Comparison of ENCODE assay signal across 8 mouse cellular contexts in the genomic region with DNA sequence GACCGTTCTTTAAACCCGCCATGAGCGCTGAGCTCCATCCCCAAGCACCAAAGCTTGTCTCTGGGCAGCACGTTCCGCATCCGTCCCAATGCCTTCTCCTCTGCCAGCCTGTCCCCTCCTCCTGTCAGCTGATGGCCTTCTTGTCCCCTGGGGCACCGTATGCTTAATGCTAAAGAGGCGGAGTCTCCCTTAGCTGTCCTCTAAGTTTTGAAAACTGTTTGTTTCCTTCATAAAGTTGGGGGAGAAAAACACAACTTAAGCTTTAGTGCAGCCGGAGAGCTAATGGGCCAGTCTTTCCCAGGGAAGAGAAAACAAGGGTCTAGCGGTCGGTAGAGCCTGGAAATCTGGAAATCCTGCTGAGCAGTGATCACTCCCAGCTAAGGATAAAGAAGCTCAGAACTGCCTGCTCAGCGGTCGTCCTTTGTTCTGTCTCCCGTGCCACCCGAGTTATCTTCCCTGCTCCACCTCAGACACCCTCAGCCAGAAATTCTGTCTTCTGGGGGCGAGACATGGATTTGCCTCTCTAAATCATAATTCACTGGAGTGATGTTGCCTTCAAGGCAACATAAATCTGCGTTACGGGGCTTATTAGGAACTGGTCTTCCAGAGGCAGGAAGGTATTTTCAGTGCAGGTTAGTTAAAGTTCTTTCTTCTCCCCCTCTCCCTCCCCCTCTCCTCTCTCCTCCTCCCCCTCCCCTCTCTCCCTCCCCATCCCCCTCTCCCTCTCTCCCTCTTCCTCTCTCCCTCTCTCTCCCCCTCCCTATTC.
A peak's percentile ranks its signal among the peaks of the same experiment; 100 is the strongest.
DNase-seq lines count a peak whose midpoint lies in the region; ATAC-seq and TF ChIP-seq lines count a peak whose summit lies in the region.

No protein-coding gene starts in this region.

- H3K4me3 ChIP-seq in ES-E14 (ENCODE audit: insufficient read depth in 1 of 2, low read depth in 1 of 2, low read length in 2 of 2, poor library complexity in 1 of 2, severe bottlenecking in 1 of 2): peak overlapping the region; percentile 35 to 57; a peak in 3 of 4 replicates
- H3K4me3 ChIP-seq in forebrain, embryonic 14.5 days (ENCODE audit: low read depth, low read length): no peak overlapping the region
- H3K4me3 ChIP-seq in midbrain, embryonic 10.5 days: peak overlapping the region; percentile 47

- in situ Hi-C loops in ES-E14 (cut with MboI; ENCODE audit: low sequenced_read_pairs in 2 of 2, unreplicated experiment in 2 of 2): no loop called here

- H3K9me3 ChIP-seq in ES-E14 (ENCODE audit: control insufficient read depth, insufficient read depth, low read depth, low read length): no peaks in the 10 kb centered on the region
- no peaks in the 10 kb centered on the region for H3K9me3 ChIP-seq in forebrain, embryonic 14.5 days (replicated peaks; ENCODE audit: control insufficient read depth, low read length)
- H3K9me3 ChIP-seq in midbrain, embryonic 10.5 days (replicated peaks): no peaks in the 10 kb centered on the region

- H3K9ac ChIP-seq in ES-E14 (ENCODE audit: insufficient read depth, low read depth, low read length, poor library complexity, severe bottlenecking): no peak overlapping the region
- peak overlapping the region; percentile 38; the same call in 1 of the 2 replicates for H3K9ac ChIP-seq in forebrain, embryonic 14.5 days (ENCODE audit: low read length)

- peaks cover 8 to 18% of the 10 kb centered on the region in 2 experiments for H3K4me1 ChIP-seq in ES-E14 (ENCODE audit: control insufficient read depth in 2 of 2, insufficient read depth in 2 of 2, low read length in 2 of 2, poor library complexity in 1 of 2)
- H3K4me1 ChIP-seq in forebrain, embryonic 14.5 days (ENCODE audit: control insufficient read depth, insufficient read depth, low read length): peaks cover 18% of the 10 kb centered on the region
- H3K4me1 ChIP-seq in midbrain, embryonic 10.5 days: peaks cover 48% of the 10 kb centered on the region

- H3K36me3 ChIP-seq in ES-E14 (ENCODE audit: control insufficient read depth, insufficient read depth, low read length, poor library complexity, severe bottlenecking): no peaks in the 10 kb centered on the region
- no peaks in the 10 kb centered on the region for H3K36me3 ChIP-seq in forebrain, embryonic 14.5 days (ENCODE audit: control insufficient read depth, insufficient read depth, low read length)
- H3K36me3 ChIP-seq in midbrain, embryonic 10.5 days: no peaks in the 10 kb centered on the region

- WGBS in forebrain, embryonic 14.5 days: 2% methylated on average over 18 of the region's 18 CpGs
- under 1% methylated on average over 18 of the region's 18 CpGs for WGBS in midbrain, embryonic 10.5 days

- H3K4me2 ChIP-seq in forebrain, embryonic 14.5 days (ENCODE audit: low read length): peak overlapping the region; percentile 51

- peak; percentile 37 to 76 for DNase-seq in adrenal gland, adult (ENCODE audit: inconsistent age in 2 of 2, low spot score in 1 of 2)
- DNase-seq in adrenal gland, adult 8-10 months: no peak
- no peak for DNase-seq in ES-E14 (ENCODE audit: low read depth, low spot score)
- peak; percentile 52 for DNase-seq in forebrain, embryonic 14.5 days (ENCODE audit: low spot score)
- peak; percentile 69 for DNase-seq in midbrain, embryonic 10.5 days (ENCODE audit: low spot score)
- no peak for DNase-seq in gastrocnemius, postnatal 10 days
- no peak for DNase-seq in spleen, postnatal 10 days (ENCODE audit: low spot score in 2 of 2)
- DNase-seq in kidney, adult 8-10 months: no peak

- no peak overlapping the region; the same call in 1 of the 2 replicates for H3K27ac ChIP-seq in ES-E14 (ENCODE audit: insufficient read depth, low read depth, low read length, poor library complexity, severe bottlenecking)
- peak overlapping the region; percentile 78 for H3K27ac ChIP-seq in forebrain, embryonic 14.5 days (ENCODE audit: low read depth, low read length)
- peak overlapping the region; percentile 86 for H3K27ac ChIP-seq in midbrain, embryonic 10.5 days (replicated peaks)

- peak; percentile 58 for ATAC-seq in forebrain, embryonic 14.5 days

- no peaks in the 10 kb centered on the region for H3K27me3 ChIP-seq in forebrain, embryonic 14.5 days (replicated peaks; ENCODE audit: control insufficient read depth, insufficient read depth, low read length)
- H3K27me3 ChIP-seq in midbrain, embryonic 10.5 days (ENCODE audit: low read depth, poor library complexity, severe bottlenecking): peaks cover 43% of the 10 kb centered on the region

TF ChIP-seq in ES-E14, 5 proteins besides CTCF, POLR2A, EP300 and RAD21:
- peak; percentile 34; the same call in 1 of the 2 replicates for TF ChIP-seq MAFK (IDR thresholded peaks at IDR 0.05; ENCODE audit: insufficient read depth, low read depth, low read length)
- no peak for TF ChIP-seq CHD2 (IDR thresholded peaks at IDR 0.05; ENCODE audit: low read depth, low read length)

Comparison
In these comparisons a context has a peak if more than half of its experiments do, and no peak if none do; other contexts are left out.
1. DNase-seq: peak in adrenal gland, adult (2 of 2), forebrain, embryonic 14.5 days (single experiment) and midbrain, embryonic 10.5 days (single experiment); none in adrenal gland, adult 8-10 months (single experiment), ES-E14 (single experiment), gastrocnemius, postnatal 10 days (single experiment), spleen, postnatal 10 days (0 of 2) and kidney, adult 8-10 months (0 of 2).